Mouse (Mus musculus): Measurements from ENCODE around the gene Tceanc2. TPM values are rescaled to one million over a fixed set of nuclear protein-coding genes. Genes with fewer than 3 reads are reported as not detected.

The Tceanc2 gene
- polyA plus RNA-seq (2016; fragmentation: Nextera tagmentation; extraction: Ambion mirVana), result 28.3 and 37.2 TPM in 2 replicates

- WGBS, result under 1% methylated on average over 47 of the region's 47 CpGs
These were observed at the start of gene Tceanc2 for GRCm38 (mm10) chr4:107178830-107179490. Gene Tceanc2 (minus strand): TSS chr4:107179116.

GRCm38 (mm10) chr4:107226313-107226712 is 47.4 kb upstream of the Tceanc2 start:
- Histone ChIP-seq H3K9ac (replicated peaks) (no peak overlapping the region), H3K9me3 (no peaks in the 10 kb centered on the region), H3K4me2 (replicated peaks) (no peak overlapping the region), H3K27ac (replicated peaks) (no peak overlapping the region), H3K4me3 (no peak overlapping the region), H3K36me3 (no peaks in the 10 kb centered on the region; the same call in 1 of the 2 replicates), H3K27me3 (no peaks in the 10 kb centered on the region), H3K4me1 (no peaks in the 10 kb centered on the region)
- no peak for ATAC-seq (ENCODE audit: low FRiP score, low read depth)
- 92% methylated on average over 2 of the region's 2 CpGs for WGBS

More at GRCm38 (mm10) chr4:107178830-107179490, at the start of gene Tceanc2:
- no peaks in the 10 kb centered on the region for H3K9me3 ChIP-seq
- H3K9ac ChIP-seq (replicated peaks), result peak within 1 kb of the TSS; percentile 95
- peak within 1 kb of the TSS; percentile 98 for H3K4me3 ChIP-seq
- peak within 1 kb of the TSS; percentile 64 for H3K4me2 ChIP-seq (replicated peaks)
- H3K4me1 ChIP-seq, result peaks cover 31% of the 10 kb centered on the region
- peak within 1 kb of the TSS; percentile 97 for H3K27ac ChIP-seq (replicated peaks)
- ATAC-seq (ENCODE audit: low FRiP score, low read depth), result peak; percentile 32
- 0 out of 2 replicates have a peak, but pooled peaks cover 13% of the 10 kb centered on the region for H3K36me3 ChIP-seq
- no peaks in the 10 kb centered on the region for H3K27me3 ChIP-seq

- no peak overlapping the region for H3K9ac ChIP-seq (replicated peaks)
- no peaks in the 10 kb centered on the region for H3K4me1 ChIP-seq
- no peaks in the 10 kb centered on the region for H3K9me3 ChIP-seq
- no peak overlapping the region for H3K4me3 ChIP-seq
- H3K27me3 ChIP-seq, result no peaks in the 10 kb centered on the region
- H3K4me2 ChIP-seq (replicated peaks), result no peak overlapping the region
- H3K36me3 ChIP-seq, result no peaks in the 10 kb centered on the region
- 79% methylated on average over 10 of the region's 11 CpGs for WGBS
- no peak for ATAC-seq (ENCODE audit: low FRiP score, low read depth)
- H3K27ac ChIP-seq (replicated peaks), result no peak overlapping the region
These were observed 44.6 kb upstream of the Tceanc2 start for GRCm38 (mm10) chr4:107223225-107224204.

- Histone ChIP-seq H3K36me3 (no peaks in the 10 kb centered on the region), H3K4me3 (no peak overlapping the region), H3K27me3 (no peaks in the 10 kb centered on the region), H3K27ac (replicated peaks) (no peak overlapping the region), H3K9me3 (no peaks in the 10 kb centered on the region), H3K4me1 (no peaks in the 10 kb centered on the region), H3K4me2 (replicated peaks) (no peak overlapping the region), H3K9ac (replicated peaks) (no peak overlapping the region)
- 90% methylated on average over 5 of the region's 5 CpGs for WGBS
- no peak for ATAC-seq (ENCODE audit: low FRiP score, low read depth)
These were observed 42.6 kb upstream of the Tceanc2 start for GRCm38 (mm10) chr4:107221524-107221923.

- Histone ChIP-seq H3K36me3 (no peaks in the 10 kb centered on the region), H3K9me3 (no peaks in the 10 kb centered on the region), H3K4me1 (no peaks in the 10 kb centered on the region), H3K27me3 (no peaks in the 10 kb centered on the region), H3K4me2 (replicated peaks) (no peak overlapping the region), H3K9ac (replicated peaks) (no peak overlapping the region), H3K27ac (replicated peaks) (no peak overlapping the region), H3K4me3 (no peak overlapping the region)
- WGBS, result 92% methylated on average over 9 of the region's 9 CpGs
- ATAC-seq (ENCODE audit: low FRiP score, low read depth), result no peak
These were observed 38.7 kb upstream of the Tceanc2 start for GRCm38 (mm10) chr4:107217574-107217973.

- H3K27ac ChIP-seq (replicated peaks), result no peak overlapping the region
- H3K36me3 ChIP-seq, result no peaks in the 10 kb centered on the region
- WGBS, result 83% methylated on average over 12 of the region's 12 CpGs
- no peaks in the 10 kb centered on the region for H3K4me1 ChIP-seq
- H3K9ac ChIP-seq (replicated peaks), result no peak overlapping the region
- no peak overlapping the region for H3K4me2 ChIP-seq (replicated peaks)
- H3K9me3 ChIP-seq, result no peaks in the 10 kb centered on the region
- H3K4me3 ChIP-seq, result no peak overlapping the region
- no peak for ATAC-seq (ENCODE audit: low FRiP score, low read depth)
- no peaks in the 10 kb centered on the region for H3K27me3 ChIP-seq
These were observed 34.5 kb upstream of the Tceanc2 start for GRCm38 (mm10) chr4:107213279-107214011.

GRCm38 (mm10) chr4:107211936-107212335 is 33.0 kb upstream of the Tceanc2 start:
- Histone ChIP-seq H3K27me3 (no peaks in the 10 kb centered on the region), H3K36me3 (peaks cover 10% of the 10 kb centered on the region; the same call in 1 of the 2 replicates), H3K27ac (replicated peaks) (no peak overlapping the region), H3K9me3 (no peaks in the 10 kb centered on the region), H3K4me1 (no peaks in the 10 kb centered on the region), H3K4me2 (replicated peaks) (no peak overlapping the region), H3K4me3 (no peak overlapping the region), H3K9ac (replicated peaks) (no peak overlapping the region)
- 91% methylated on average over 5 of the region's 5 CpGs for WGBS
- ATAC-seq (ENCODE audit: low FRiP score, low read depth), result no peak

GRCm38 (mm10) chr4:107211465-107211864 is 32.5 kb upstream of the Tceanc2 start:
- Histone ChIP-seq H3K4me2 (replicated peaks) (no peak overlapping the region), H3K9ac (replicated peaks) (no peak overlapping the region), H3K27me3 (no peaks in the 10 kb centered on the region), H3K4me1 (no peaks in the 10 kb centered on the region), H3K4me3 (no peak overlapping the region), H3K27ac (replicated peaks) (no peak overlapping the region), H3K36me3 (peaks cover 15% of the 10 kb centered on the region; the same call in 1 of the 2 replicates), H3K9me3 (no peaks in the 10 kb centered on the region)
- ATAC-seq (ENCODE audit: low FRiP score, low read depth), result no peak
- 88% methylated on average over 4 of the region's 4 CpGs for WGBS

- H3K27ac ChIP-seq (replicated peaks), result no peak overlapping the region
- no peak overlapping the region for H3K4me3 ChIP-seq
- H3K9ac ChIP-seq (replicated peaks), result no peak overlapping the region
- no peaks in the 10 kb centered on the region for H3K9me3 ChIP-seq
- no peak overlapping the region for H3K4me2 ChIP-seq (replicated peaks)
- WGBS, result 88% methylated on average over 5 of the region's 5 CpGs
- no peaks in the 10 kb centered on the region for H3K4me1 ChIP-seq
- peaks cover 20% of the 10 kb centered on the region; the same call in 1 of the 2 replicates for H3K36me3 ChIP-seq
- ATAC-seq (ENCODE audit: low FRiP score, low read depth), result no peak
- no peaks in the 10 kb centered on the region for H3K27me3 ChIP-seq
These were observed 31.7 kb upstream of the Tceanc2 start for GRCm38 (mm10) chr4:107210483-107211097.

GRCm38 (mm10) chr4:107208880-107209279 is 30.0 kb upstream of the Tceanc2 start, which contains the start of gene Ldlrad1:
Gene Ldlrad1 (plus strand): TSS chr4:107209180.
- 91% methylated on average over 3 of the region's 3 CpGs for WGBS
- Histone ChIP-seq H3K27me3 (no peaks in the 10 kb centered on the region), H3K36me3 (peaks cover 36% of the 10 kb centered on the region), H3K4me3 (no peak within 1 kb of the TSS), H3K9me3 (no peaks in the 10 kb centered on the region), H3K27ac (replicated peaks) (no peak within 1 kb of the TSS), H3K4me2 (replicated peaks) (no peak within 1 kb of the TSS), H3K4me1 (no peaks in the 10 kb centered on the region), H3K9ac (replicated peaks) (no peak within 1 kb of the TSS)
- no peak for ATAC-seq (ENCODE audit: low FRiP score, low read depth)

- Histone ChIP-seq H3K4me1 (no peaks in the 10 kb centered on the region), H3K9ac (replicated peaks) (no peak overlapping the region), H3K4me3 (no peak overlapping the region), H3K27ac (replicated peaks) (no peak overlapping the region), H3K9me3 (no peaks in the 10 kb centered on the region), H3K4me2 (replicated peaks) (no peak overlapping the region), H3K27me3 (no peaks in the 10 kb centered on the region), H3K36me3 (peaks cover 53% of the 10 kb centered on the region)
- no peak for ATAC-seq (ENCODE audit: low FRiP score, low read depth)
- 96% methylated on average over 2 of the region's 2 CpGs for WGBS
These were observed 28.1 kb upstream of the Tceanc2 start for GRCm38 (mm10) chr4:107207016-107207415.
